Comparison of ENCODE assay signal across 20 mouse cellular contexts in the genomic region with DNA sequence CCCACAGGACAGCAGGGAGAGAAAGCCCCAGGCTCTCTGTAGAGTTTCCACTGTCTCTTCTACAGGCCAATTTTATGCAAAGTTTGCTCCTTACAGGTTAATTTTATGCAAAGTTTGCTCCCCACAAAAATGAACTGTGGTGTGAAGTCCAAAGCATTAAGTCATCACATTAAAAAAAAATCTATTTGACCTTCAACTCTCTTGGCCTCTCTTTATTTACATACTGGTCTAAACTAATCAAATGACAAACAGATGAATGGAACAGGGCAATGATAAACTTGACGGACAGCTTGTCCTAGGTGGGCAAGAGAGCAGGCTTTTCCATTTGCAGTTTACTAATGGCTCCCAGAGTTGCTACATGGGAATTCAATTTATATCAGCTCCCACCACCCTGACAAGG.
DNase-seq lines count a peak whose midpoint lies in the region; ATAC-seq and TF ChIP-seq lines count a peak whose summit lies in the region.
"Had no signal": no experiment of that assay in that cellular context is flagged by ENCODE, and none has a peak within 500 bp of the region (broad histone marks: within the 10 kb centered on the region; RNA-seq: fewer than 3 reads in every experiment).

No protein-coding gene starts in this region.

- TF ChIP-seq POLR2A in liver, adult 2 months (IDR thresholded peaks at IDR 0.05; ENCODE audit: extremely low read depth, insufficient read depth, low read length) = no peak

- no peak overlapping the region for H3K4me2 ChIP-seq in heart, embryonic 12.5 days
- no peak overlapping the region for H3K4me2 ChIP-seq in liver, embryonic 11.5 days
- no peak overlapping the region for H3K4me2 ChIP-seq in liver, postnatal 0 days (ENCODE audit: low read depth, low read length)
- no peak overlapping the region for H3K4me2 ChIP-seq in liver, embryonic 12.5 days

- 0 out of 2 replicates have a peak, but pooled peaks cover 2% of the 10 kb centered on the region for H3K36me3 ChIP-seq in heart, embryonic 10.5 days
- no peaks in the 10 kb centered on the region for H3K36me3 ChIP-seq in heart, embryonic 12.5 days
- H3K36me3 ChIP-seq in liver, adult 2 months (ENCODE audit: control insufficient read depth, insufficient read depth, low read length) = no peaks in the 10 kb centered on the region
- H3K36me3 ChIP-seq in liver, embryonic 11.5 days (ENCODE audit: control insufficient read depth, insufficient read depth, low read length) = no peaks in the 10 kb centered on the region
- no peaks in the 10 kb centered on the region for H3K36me3 ChIP-seq in liver, postnatal 0 days (replicated peaks; ENCODE audit: insufficient read depth, low read length)
- no peaks in the 10 kb centered on the region for H3K36me3 ChIP-seq in liver, embryonic 12.5 days
- H3K36me3 ChIP-seq: G1E had no signal

- H3K9me3 ChIP-seq in heart, embryonic 10.5 days = no peaks in the 10 kb centered on the region
- H3K9me3 ChIP-seq in heart, embryonic 12.5 days (replicated peaks) = no peaks in the 10 kb centered on the region
- no peaks in the 10 kb centered on the region for H3K9me3 ChIP-seq in liver, embryonic 11.5 days (ENCODE audit: control insufficient read depth, low read length)
- H3K9me3 ChIP-seq in liver, postnatal 0 days (ENCODE audit: low read length) = 0 out of 2 replicates have a peak, but pooled peaks cover 2% of the 10 kb centered on the region
- no peaks in the 10 kb centered on the region for H3K9me3 ChIP-seq in liver, embryonic 12.5 days (replicated peaks)
- H3K9me3 ChIP-seq: G1E had no signal

- no peak overlapping the region for H3K9ac ChIP-seq in heart, embryonic 12.5 days
- no peak overlapping the region for H3K9ac ChIP-seq in liver, adult 2 months (ENCODE audit: low read depth, low read length)
- H3K9ac ChIP-seq in liver, embryonic 11.5 days (ENCODE audit: low read depth, low read length) = no peak overlapping the region
- H3K9ac ChIP-seq in liver, postnatal 0 days (replicated peaks) = no peak overlapping the region
- H3K9ac ChIP-seq in liver, embryonic 12.5 days = no peak overlapping the region

- H3K27ac ChIP-seq in heart, embryonic 10.5 days = no peak overlapping the region
- no peak overlapping the region for H3K27ac ChIP-seq in heart, embryonic 12.5 days (ENCODE audit: poor library complexity, severe bottlenecking)
- H3K27ac ChIP-seq in liver, adult 2 months (replicated peaks; ENCODE audit: insufficient read depth, low read depth, low read length) = no peak overlapping the region
- H3K27ac ChIP-seq in liver, embryonic 11.5 days (ENCODE audit: low read depth, low read length) = no peak overlapping the region
- no peak overlapping the region for H3K27ac ChIP-seq in liver, postnatal 0 days (ENCODE audit: low read depth)
- no peak overlapping the region for H3K27ac ChIP-seq in liver, embryonic 12.5 days

- no peak overlapping the region for H3K4me3 ChIP-seq in heart, embryonic 10.5 days
- no peak overlapping the region for H3K4me3 ChIP-seq in heart, embryonic 12.5 days
- H3K4me3 ChIP-seq in liver, adult 2 months (ENCODE audit: insufficient read depth, low read depth, low read length) = no peak overlapping the region
- no peak overlapping the region for H3K4me3 ChIP-seq in liver, embryonic 11.5 days (ENCODE audit: low read depth, low read length)
- no peak overlapping the region for H3K4me3 ChIP-seq in liver, postnatal 0 days (ENCODE audit: low read depth, low read length)
- no peak overlapping the region for H3K4me3 ChIP-seq in liver, embryonic 12.5 days

- H3K27me3 ChIP-seq in heart, embryonic 10.5 days (ENCODE audit: insufficient read depth, poor library complexity, severe bottlenecking) = no peaks in the 10 kb centered on the region
- no peaks in the 10 kb centered on the region for H3K27me3 ChIP-seq in heart, embryonic 12.5 days (replicated peaks)
- H3K27me3 ChIP-seq in liver, adult 2 months (ENCODE audit: control insufficient read depth, insufficient read depth, low read length) = no peaks in the 10 kb centered on the region
- H3K27me3 ChIP-seq in liver, embryonic 11.5 days (replicated peaks; ENCODE audit: control insufficient read depth, insufficient read depth, low read length) = no peaks in the 10 kb centered on the region
- H3K27me3 ChIP-seq in liver, postnatal 0 days (ENCODE audit: insufficient read depth, low read length) = no peaks in the 10 kb centered on the region
- H3K27me3 ChIP-seq in liver, embryonic 12.5 days (replicated peaks) = no peaks in the 10 kb centered on the region

- TF ChIP-seq EP300 in liver, postnatal 0 days (IDR thresholded peaks at IDR 0.05; ENCODE audit: low read depth) = no peak

- ATAC-seq in heart, embryonic 12.5 days (ENCODE audit: insufficient number of reproducible peaks, low FRiP score) = no peak
- ATAC-seq in liver, embryonic 11.5 days (replicated peaks; ENCODE audit: low FRiP score) = no peak
- ATAC-seq in liver, postnatal 0 days = peak; percentile 66
- no peak for ATAC-seq in liver, embryonic 12.5 days
- ATAC-seq: activated CD4-positive, CD25-positive, alpha-beta regulatory T cell, adult 4 months; CD4-positive, CD25-positive, alpha-beta regulatory T cell, adult 4 months; Patski had no signal

- H3K4me1 ChIP-seq in heart, embryonic 10.5 days = no peaks in the 10 kb centered on the region
- no peaks in the 10 kb centered on the region for H3K4me1 ChIP-seq in heart, embryonic 12.5 days (replicated peaks)
- peaks cover 4% of the 10 kb centered on the region; the same call in 1 of the 2 replicates for H3K4me1 ChIP-seq in liver, adult 2 months (ENCODE audit: control insufficient read depth, insufficient read depth, low read length)
- H3K4me1 ChIP-seq in liver, embryonic 11.5 days (replicated peaks; ENCODE audit: control insufficient read depth, insufficient read depth, low read length) = no peaks in the 10 kb centered on the region
- no peaks in the 10 kb centered on the region for H3K4me1 ChIP-seq in liver, postnatal 0 days (ENCODE audit: insufficient read depth)
- no peaks in the 10 kb centered on the region for H3K4me1 ChIP-seq in liver, embryonic 12.5 days

- TF ChIP-seq CTCF in liver, adult 2 months (IDR thresholded peaks at IDR 0.05; ENCODE audit: low read depth, low read length) = no peak
- no peak for TF ChIP-seq CTCF in liver, postnatal 0 days (IDR thresholded peaks at IDR 0.05; ENCODE audit: low read depth)

- WGBS in heart, embryonic 10.5 days = 74% methylated on average over 1 of the region's 1 CpGs
- WGBS in heart, embryonic 12.5 days = 75% methylated on average over 1 of the region's 1 CpGs
- WGBS in liver, adult 2 months = 20% methylated on average over 1 of the region's 1 CpGs
- WGBS in liver, embryonic 11.5 days = 70% methylated on average over 1 of the region's 1 CpGs
- WGBS in liver, postnatal 0 days (ENCODE audit: insufficient replicate concordance) = 65% methylated on average over 1 of the region's 1 CpGs
- WGBS in liver, embryonic 12.5 days (ENCODE audit: insufficient replicate concordance) = 68% methylated on average over 1 of the region's 1 CpGs

- H3K79me2 ChIP-seq in liver, adult 2 months (ENCODE audit: control insufficient read depth, insufficient read depth, low read length) = no peaks in the 10 kb centered on the region

- peak; percentile 52 for DNase-seq in heart, embryonic 10.5 days (ENCODE audit: low spot score)
- peak; percentile 71 for DNase-seq in liver, adult 2 months (ENCODE audit: extremely low read depth, low read depth, low spot score)
- no peak for DNase-seq in liver, embryonic 11.5 days (ENCODE audit: low spot score)
- no peak for DNase-seq in liver, postnatal 0 days
- DNase-seq: adrenal gland, adult 2 months; adrenal gland, adult 8-10 months; adrenal gland, postnatal 10 days; adrenal gland, postnatal 14 days; adrenal gland, postnatal 25 days; adrenal gland, postnatal 36 days; B cell, adult 2 months; cerebellum, adult 11 months; cerebellum, adult 11-12 months; cerebellum, adult 18-20 months had no signal

Comparison
In these comparisons a context has a peak if more than half of its experiments do, and no peak if none do; other contexts are left out.
1. DNase-seq: peak in heart, embryonic 10.5 days (single experiment) and liver, adult 2 months (single experiment); none in liver, embryonic 11.5 days (single experiment) and liver, postnatal 0 days (single experiment).